Mouse (Mus musculus): ENCODE data around the gene Rims1. TPM values are rescaled to one million over a fixed set of nuclear protein-coding genes. Genes with fewer than 3 reads are reported as not detected.

The Rims1 gene
- polyA plus RNA-seq, 1 experiment from 2014 or later: not detected

GRCm38 (mm10) chr1:22763376-22763775 lies 42.4 kb downstream of the Rims1 start:
- in situ Hi-C loops (cut with MboI; ENCODE audit: low pct_unique_long_range_greater_than_20kb): no loop called here
- POLR2A ChIA-PET: no interaction called here
- TF ChIP-seq CTCF (IDR thresholded peaks at IDR 0.05): no peak
- DNase-seq (ENCODE audit: low read depth, low spot score) (no peak), ATAC-seq (no peak)
- CTCF ChIA-PET: interaction anchor here (0.9 kb wide), 1 partner anchor 8 kb away, joined by 3 read pairs; no protein-coding TSS in a partner anchor
- H3K27me3 ChIP-seq: peaks cover 26% of the 10 kb centered on the region

GRCm38 (mm10) chr1:22762780-22763179 lies 43.0 kb downstream of the Rims1 start:
- no peak for TF ChIP-seq CTCF (IDR thresholded peaks at IDR 0.05)
- CTCF ChIA-PET: no interaction called here
- ATAC-seq: no peak
- in situ Hi-C loops (cut with MboI; ENCODE audit: low pct_unique_long_range_greater_than_20kb): no loop called here
- peaks cover 26% of the 10 kb centered on the region for H3K27me3 ChIP-seq
- no peak for DNase-seq (ENCODE audit: low read depth, low spot score)
- POLR2A ChIA-PET: no interaction called here

- in situ Hi-C loops (cut with MboI; ENCODE audit: low pct_unique_long_range_greater_than_20kb): no loop called here
- ChIA-PET POLR2A (no interaction called here), CTCF (interaction anchor here (0.9 kb wide), 1 partner anchor 9 kb away, joined by 3 read pairs; no protein-coding TSS in a partner anchor)
- ATAC-seq: no peak
- peaks cover 21% of the 10 kb centered on the region for H3K27me3 ChIP-seq
- no peak for TF ChIP-seq CTCF (IDR thresholded peaks at IDR 0.05)
- DNase-seq (ENCODE audit: low read depth, low spot score): no peak
Observed at GRCm38 (mm10) chr1:22750536-22750935, 55.3 kb downstream of the Rims1 start.

GRCm38 (mm10) chr1:22744655-22745054 lies 61.1 kb downstream of the Rims1 start:
- ChIA-PET POLR2A (no interaction called here), CTCF (interaction anchor here (1.0 kb wide), 1 partner anchor 13 kb away, joined by 3 read pairs; no protein-coding TSS in a partner anchor)
- ATAC-seq: no peak
- in situ Hi-C loops (cut with MboI; ENCODE audit: low pct_unique_long_range_greater_than_20kb): no loop called here
- no peak for DNase-seq (ENCODE audit: low read depth, low spot score)
- no peak for TF ChIP-seq CTCF (IDR thresholded peaks at IDR 0.05)
- H3K27me3 ChIP-seq: peaks cover 32% of the 10 kb centered on the region

GRCm38 (mm10) chr1:22737491-22737890 lies 68.3 kb downstream of the Rims1 start:
- POLR2A ChIA-PET: no interaction called here
- DNase-seq (ENCODE audit: low read depth, low spot score): no peak
- H3K27me3 ChIP-seq: peaks cover 13% of the 10 kb centered on the region
- no peak for ATAC-seq
- in situ Hi-C loops (cut with MboI; ENCODE audit: low pct_unique_long_range_greater_than_20kb): no loop called here
- CTCF ChIA-PET: interaction anchor here (1.3 kb wide), 1 partner anchor 9 kb away, joined by 3 read pairs; no protein-coding TSS in a partner anchor
- no peak for TF ChIP-seq CTCF (IDR thresholded peaks at IDR 0.05)

- DNase-seq (ENCODE audit: low read depth, low spot score) (no peak), ATAC-seq (no peak)
- in situ Hi-C loops (cut with MboI; ENCODE audit: low pct_unique_long_range_greater_than_20kb): no loop called here
- ChIA-PET CTCF (interaction anchor here (1.2 kb wide), 1 partner anchor 10 kb away, joined by 3 read pairs; no protein-coding TSS in a partner anchor), POLR2A (no interaction called here)
- peaks cover 18% of the 10 kb centered on the region for H3K27me3 ChIP-seq
- no peak for TF ChIP-seq CTCF (IDR thresholded peaks at IDR 0.05)
Observed at GRCm38 (mm10) chr1:22734429-22734828, 71.4 kb downstream of the Rims1 start.

- in situ Hi-C loops (cut with MboI; ENCODE audit: low pct_unique_long_range_greater_than_20kb): no loop called here
- ChIA-PET CTCF (interaction anchor here (0.6 kb wide), 1 partner anchor 1718 kb away, joined by 3 read pairs; no protein-coding TSS in a partner anchor), POLR2A (no interaction called here)
- DNase-seq (ENCODE audit: low read depth, low spot score): no peak
- TF ChIP-seq CTCF (IDR thresholded peaks at IDR 0.05): no peak
- no peak for ATAC-seq
- H3K27me3 ChIP-seq: peaks cover 22% of the 10 kb centered on the region
Observed at GRCm38 (mm10) chr1:22733281-22733680, 72.5 kb downstream of the Rims1 start.

- H3K27me3 ChIP-seq: peaks cover 29% of the 10 kb centered on the region
- ATAC-seq (no peak), DNase-seq (ENCODE audit: low read depth, low spot score) (no peak)
- CTCF ChIA-PET: interaction anchor here (1.1 kb wide), 1 partner anchor 10 kb away, joined by 3 read pairs; no protein-coding TSS in a partner anchor
- in situ Hi-C loops (cut with MboI; ENCODE audit: low pct_unique_long_range_greater_than_20kb): no loop called here
- no peak for TF ChIP-seq CTCF (IDR thresholded peaks at IDR 0.05)
- POLR2A ChIA-PET: no interaction called here
Observed at GRCm38 (mm10) chr1:22728207-22728606, 77.6 kb downstream of the Rims1 start.

- ChIA-PET POLR2A (no interaction called here), CTCF (no interaction called here)
- no peak for TF ChIP-seq CTCF (IDR thresholded peaks at IDR 0.05)
- in situ Hi-C loops (cut with MboI; ENCODE audit: low pct_unique_long_range_greater_than_20kb): no loop called here
- peaks cover 27% of the 10 kb centered on the region for H3K27me3 ChIP-seq
- ATAC-seq (no peak), DNase-seq (ENCODE audit: low read depth, low spot score) (no peak)
Observed at GRCm38 (mm10) chr1:22721706-22722105, 84.1 kb downstream of the Rims1 start.

GRCm38 (mm10) chr1:22720714-22721113 lies 85.1 kb downstream of the Rims1 start:
- in situ Hi-C loops (cut with MboI; ENCODE audit: low pct_unique_long_range_greater_than_20kb): no loop called here
- peaks cover 17% of the 10 kb centered on the region for H3K27me3 ChIP-seq
- ATAC-seq: no peak
- no peak for TF ChIP-seq CTCF (IDR thresholded peaks at IDR 0.05)
- ChIA-PET CTCF (no interaction called here), POLR2A (no interaction called here)
- no peak for DNase-seq (ENCODE audit: low read depth, low spot score)

- no peak for TF ChIP-seq CTCF (IDR thresholded peaks at IDR 0.05)
- CTCF ChIA-PET: no interaction called here
- in situ Hi-C loops (cut with MboI; ENCODE audit: low pct_unique_long_range_greater_than_20kb): no loop called here
- ATAC-seq (no peak), DNase-seq (ENCODE audit: low read depth, low spot score) (no peak)
- POLR2A ChIA-PET: no interaction called here
- H3K27me3 ChIP-seq: peaks cover 13% of the 10 kb centered on the region
Observed at GRCm38 (mm10) chr1:22709461-22709860, 96.3 kb downstream of the Rims1 start.

GRCm38 (mm10) chr1:22695046-22695445 lies 110.7 kb downstream of the Rims1 start:
- ATAC-seq (no peak), DNase-seq (ENCODE audit: low read depth, low spot score) (no peak)
- ChIA-PET POLR2A (no interaction called here), CTCF (no interaction called here)
- no peak for TF ChIP-seq CTCF (IDR thresholded peaks at IDR 0.05)
- in situ Hi-C loops (cut with MboI; ENCODE audit: low pct_unique_long_range_greater_than_20kb): no loop called here
- peaks cover 19% of the 10 kb centered on the region for H3K27me3 ChIP-seq
